Mouse (Mus musculus) heart, adult 2 months (tissue): ENCODE measurements at regions not wholly inside any gene's neighbourhood (a gene's known extent, or its start where the extent isn't known, plus 50 kb on each side); places are given as distances from the start of the nearest gene placed in this dataset.

Source experiments
- CTCF ChIP-seq: fragments of 200-600 bp; IDR thresholded peaks from 2 replicates; pipeline ENCODE4 v1.8.1; 2022; ENCODE audit warnings: antibody characterized with exemption, mild to moderate bottlenecking, moderate library complexity
- POLR2A ChIP-seq: fragments of 200-500 bp; IDR thresholded peaks from 2 replicates; pipeline ENCODE4 v1.6.1; 2011; ENCODE audit warnings: mild to moderate bottlenecking, low read depth, low read length, control low read depth; ENCODE audit not compliant: insufficient read depth

DNA sequence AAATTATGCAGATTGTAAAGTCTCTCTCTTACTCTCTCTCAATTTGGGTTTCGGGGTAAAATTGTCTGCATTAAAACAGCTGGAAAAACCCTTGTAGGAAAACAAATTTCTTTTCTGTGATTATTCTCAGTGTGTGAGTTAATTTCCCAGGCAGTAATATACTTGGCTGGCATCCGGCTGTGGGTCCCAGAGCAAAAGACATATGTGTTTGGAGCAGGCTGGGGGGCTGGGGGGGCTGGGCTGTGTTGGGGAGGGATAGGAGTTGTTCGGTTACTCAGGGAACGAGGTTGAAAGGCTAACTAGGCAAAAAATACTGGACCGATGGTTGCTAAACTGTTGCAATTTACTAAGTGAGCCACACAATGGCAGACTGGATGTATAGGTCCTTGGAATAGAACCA, 175.3 kb upstream of the Rbfox1 start:
- no peak for TF ChIP-seq CTCF
- no peak for TF ChIP-seq POLR2A
